Mouse (Mus musculus): ENCODE results near the gene Prkca. TPM values are rescaled to one million over a fixed set of nuclear protein-coding genes. Genes with fewer than 3 reads are reported as not detected.

Prkca gene
- total and polyA plus RNA-seq, 3 experiments = 15.3 to 30.9 (median 19.9) TPM

- H3K36me3 ChIP-seq (ENCODE audit: control insufficient read depth in 1 of 2, insufficient read depth in 2 of 2, low read length in 2 of 2) = no peaks in the 10 kb centered on the region
- H3K79me2 ChIP-seq (ENCODE audit: control insufficient read depth, insufficient read depth, low read length, poor library complexity) = no peaks in the 10 kb centered on the region
- H3K4me1 ChIP-seq (ENCODE audit: control insufficient read depth in 1 of 2, insufficient read depth in 2 of 2, low read length in 2 of 2) = no peaks in the 10 kb centered on the region
- peak; percentile 36 for DNase-seq (ENCODE audit: low read depth, low spot score)
- no peak overlapping the region for H3K4me3 ChIP-seq (ENCODE audit: control insufficient read depth in 1 of 2, insufficient read depth in 1 of 2, low read depth in 2 of 2, low read length in 2 of 2)
- H3K27me3 ChIP-seq (ENCODE audit: control insufficient read depth in 1 of 2, insufficient read depth in 2 of 2, low read length in 2 of 2) = no peaks in the 10 kb centered on the region; a peak in 1 of 4 replicates
- TF ChIP-seq ZNF384 (IDR thresholded peaks at IDR 0.05; ENCODE audit: low read depth, low read length) (no peak), MEF2A (IDR thresholded peaks at IDR 0.05; ENCODE audit: extremely low read depth, insufficient replicate concordance, low read depth, low read length, poor library complexity, severe bottlenecking) (no peak), USF2 (IDR thresholded peaks at IDR 0.05; ENCODE audit: borderline replicate concordance in 1 of 2, insufficient read depth in 1 of 2, low read depth in 1 of 2, low read length in 2 of 2) (no peak), ZC3H11A (IDR thresholded peaks at IDR 0.05; ENCODE audit: low read depth, low read length) (0 out of 2 replicates have a peak, but pooled peaks have one; percentile 6), TBP (IDR thresholded peaks at IDR 0.05; ENCODE audit: low read depth, low read length) (no peak), UBTF (IDR thresholded peaks at IDR 0.05; ENCODE audit: borderline replicate concordance, insufficient read depth, low read depth, low read length) (no peak), MYB (IDR thresholded peaks at IDR 0.05; ENCODE audit: low read depth, low read length) (no peak), SIN3A (IDR thresholded peaks at IDR 0.05; ENCODE audit: low read length) (no peak), MAX (IDR thresholded peaks at IDR 0.05; ENCODE audit: low read length) (no peak), CHD1 (IDR thresholded peaks at IDR 0.05; ENCODE audit: low read depth, low read length) (no peak), CTCF (IDR thresholded peaks at IDR 0.05 in 2 of 3, conservative IDR thresholded peaks at IDR 0.05 in 1 of 3; ENCODE audit: control insufficient read depth in 1 of 3, insufficient read depth in 1 of 3, low read depth in 2 of 3, low read length in 3 of 3, poor library complexity in 1 of 3, severe bottlenecking in 1 of 3) (peak in 2 of 3 experiments; percentile 44 to 57; a peak in 4 of 6 replicates), NELFE (IDR thresholded peaks at IDR 0.05; ENCODE audit: low read depth, low read length) (no peak), ETS1 (IDR thresholded peaks at IDR 0.05; ENCODE audit: low read depth, low read length) (no peak), SMC3 (IDR thresholded peaks at IDR 0.05; ENCODE audit: low read depth, low read length) (peak; percentile 41), GABPA (IDR thresholded peaks at IDR 0.05; ENCODE audit: low read depth, low read length) (no peak), GATA1 (IDR thresholded peaks at IDR 0.05; ENCODE audit: low read depth, low read length) (no peak), HCFC1 (IDR thresholded peaks at IDR 0.05; ENCODE audit: low read depth, low read length) (no peak), EP300 (IDR thresholded peaks at IDR 0.05; ENCODE audit: low read depth in 1 of 2, low read length in 2 of 2) (no peak), CHD2 (IDR thresholded peaks at IDR 0.05; ENCODE audit: low read length) (no peak), RAD21 (IDR thresholded peaks at IDR 0.05; ENCODE audit: low read depth, low read length) (peak; percentile 19; the same call in 1 of the 2 replicates), MAZ (IDR thresholded peaks at IDR 0.05; ENCODE audit: low read depth, low read length) (no peak), MYC (IDR thresholded peaks at IDR 0.05; ENCODE audit: low read depth, low read length) (no peak), MAFK (IDR thresholded peaks at IDR 0.05; ENCODE audit: borderline replicate concordance, low read depth, low read length) (no peak), ZMIZ1 (IDR thresholded peaks at IDR 0.05; ENCODE audit: low read depth, low read length) (no peak), TCF12 (IDR thresholded peaks at IDR 0.05; ENCODE audit: low read depth, low read length) (no peak), E2F4 (IDR thresholded peaks at IDR 0.05; ENCODE audit: borderline replicate concordance, low read depth, low read length) (no peak), USF1 (IDR thresholded peaks at IDR 0.05; ENCODE audit: low read depth, low read length) (no peak), KAT2A (conservative IDR thresholded peaks at IDR 0.05; ENCODE audit: low read depth, low read length) (no peak), POLR2A (IDR thresholded peaks at IDR 0.05; ENCODE audit: control insufficient read depth in 1 of 2, insufficient read depth in 1 of 2, low read depth in 1 of 2, low read length in 2 of 2, poor library complexity in 1 of 2) (no peak), BHLHE40 (IDR thresholded peaks at IDR 0.05; ENCODE audit: borderline replicate concordance, low read depth, low read length) (no peak), ZKSCAN1 (IDR thresholded peaks at IDR 0.05; ENCODE audit: low read depth, low read length) (no peak)
- no peak overlapping the region for H3K27ac ChIP-seq (ENCODE audit: control insufficient read depth, low read depth, low read length)
- no peaks in the 10 kb centered on the region for H3K9me3 ChIP-seq (replicated peaks; ENCODE audit: insufficient read depth, low read length)
- no peak overlapping the region for H3K9ac ChIP-seq (ENCODE audit: control insufficient read depth, low read depth, low read length, poor library complexity, severe bottlenecking)
Measured at GRCm38 (mm10) chr11:107891377-107891776, 452.4 kb downstream of the Prkca start.

Data from MEL (cell line).